In the genomic region with DNA sequence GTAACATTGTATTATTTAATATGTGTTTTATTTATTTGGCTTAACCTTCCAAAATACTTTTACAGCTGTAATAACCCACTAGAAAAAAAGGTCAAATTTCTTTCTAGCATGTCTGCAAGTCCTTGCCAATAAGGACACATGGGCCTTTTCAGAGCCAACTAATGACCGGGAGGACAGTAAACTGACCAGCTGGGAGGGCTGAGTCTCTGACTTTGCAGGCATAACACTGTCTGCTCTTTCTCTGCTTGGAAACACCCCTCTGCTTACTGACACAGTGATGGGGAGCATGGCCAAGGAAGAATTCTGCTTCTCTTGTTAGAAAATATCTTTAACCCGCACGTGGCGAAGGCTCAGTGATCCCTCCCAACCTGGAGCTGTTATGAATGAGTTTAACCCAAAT, we compare ENCODE assay signal across 8 mouse cellular contexts. TPM values are rescaled to one million over a fixed set of nuclear protein-coding genes. Genes with fewer than 3 reads are reported as not detected.
A peak's percentile ranks its signal among the peaks of the same experiment; 100 is the strongest.
DNase-seq lines count a peak whose midpoint lies in the region; ATAC-seq lines count a peak whose summit lies in the region.

No protein-coding gene starts in this region.

- DNase-seq in NIH3T3 (ENCODE audit: low read depth) = peak; percentile 46
- DNase-seq in cerebellum, postnatal 10 days = peak; percentile 87 to 89
- peak; percentile 67 to 80 for DNase-seq in heart, adult 18-20 months
- DNase-seq in lung, postnatal 36 days = peak; percentile 59
- no peak for DNase-seq in spleen, postnatal 36 days (ENCODE audit: low spot score in 2 of 2)
- no peak for DNase-seq in left cerebral cortex, postnatal 10 days (ENCODE audit: extremely low spot score in 1 of 2, low spot score in 2 of 2)
- DNase-seq in adrenal gland, postnatal 36 days = no peak

- no peaks in the 10 kb centered on the region for H3K27me3 ChIP-seq in intestine, embryonic 16.5 days (replicated peaks; ENCODE audit: control insufficient read depth, insufficient read depth, low read length)

- H3K9me3 ChIP-seq in intestine, embryonic 16.5 days (ENCODE audit: control insufficient read depth, low read length) = no peaks in the 10 kb centered on the region

- H3K4me2 ChIP-seq in intestine, embryonic 16.5 days (ENCODE audit: low read depth, low read length) = peak overlapping the region; percentile 91; the same call in 1 of the 2 replicates

- WGBS in intestine, embryonic 16.5 days = 37% methylated on average over 4 of the region's 4 CpGs

- 0 out of 2 replicates have a peak, but pooled peaks have one; percentile 45 for ATAC-seq in intestine, embryonic 16.5 days

- no peaks in the 10 kb centered on the region for H3K4me1 ChIP-seq in intestine, embryonic 16.5 days (ENCODE audit: control insufficient read depth, insufficient read depth, low read length)

- no peak overlapping the region for H3K27ac ChIP-seq in intestine, embryonic 16.5 days (ENCODE audit: low read length)

- intact Hi-C loops in left cerebral cortex, postnatal 10 days (cut with DNase I) = no loop called here

- H3K36me3 ChIP-seq in intestine, embryonic 16.5 days (ENCODE audit: control insufficient read depth, insufficient read depth, low read length) = no peaks in the 10 kb centered on the region

- no peak overlapping the region for H3K9ac ChIP-seq in intestine, embryonic 16.5 days (ENCODE audit: low read depth, low read length)

- peak overlapping the region; percentile 77 for H3K4me3 ChIP-seq in intestine, embryonic 16.5 days (ENCODE audit: low read length)

RNA-seq across cellular contexts. Expression of a gene that starts 1.2 kb away (rescaled TPM):
- total RNA-seq in heart, adult 18-20 months (2021) = 1 to 10 TPM; 2.0 to 2.4 TPM
- polyA plus RNA-seq in intestine, embryonic 16.5 days (2015; fragmentation: Nextera tagmentation; extraction: Ambion mirVana) = 4.9 and 5.3 TPM in 2 replicates
- 1 to 10 TPM; 4.2 TPM for total RNA-seq in left cerebral cortex, postnatal 10 days (2021)
- 1 to 10 TPM; 1.6 to 3.4 TPM for total RNA-seq in adrenal gland, postnatal 36 days (2021)

Comparison
In these comparisons a context has a peak if more than half of its experiments do, and no peak if none do; other contexts are left out.
1. DNase-seq: peak in NIH3T3 (single experiment), cerebellum, postnatal 10 days (2 of 2), heart, adult 18-20 months (2 of 2) and lung, postnatal 36 days (single experiment); none in spleen, postnatal 36 days (0 of 2), left cerebral cortex, postnatal 10 days (0 of 2) and adrenal gland, postnatal 36 days (0 of 2).